Mouse (Mus musculus) B cell, adult 2 months (primary cell): ENCODE results near the gene Paxbp1.
"Not testable (repeated sequence)": the region's sequence is repeated elsewhere in the genome, so short reads cannot be mapped to it uniquely, and the experiment has no call there.

ENCODE experiments used
- DNase-seq, 2 experiments: peaks; one replicate each; pipeline ENCODE4 v3.0.0; 2022

The Paxbp1 gene

GRCm38 (mm10) chr16:91044270-91045182, at the start of gene Paxbp1:
Gene Paxbp1, minus strand, starts transcription at chr16:91044543.
- DNase-seq = peak; percentile 98 to 99

DNA sequence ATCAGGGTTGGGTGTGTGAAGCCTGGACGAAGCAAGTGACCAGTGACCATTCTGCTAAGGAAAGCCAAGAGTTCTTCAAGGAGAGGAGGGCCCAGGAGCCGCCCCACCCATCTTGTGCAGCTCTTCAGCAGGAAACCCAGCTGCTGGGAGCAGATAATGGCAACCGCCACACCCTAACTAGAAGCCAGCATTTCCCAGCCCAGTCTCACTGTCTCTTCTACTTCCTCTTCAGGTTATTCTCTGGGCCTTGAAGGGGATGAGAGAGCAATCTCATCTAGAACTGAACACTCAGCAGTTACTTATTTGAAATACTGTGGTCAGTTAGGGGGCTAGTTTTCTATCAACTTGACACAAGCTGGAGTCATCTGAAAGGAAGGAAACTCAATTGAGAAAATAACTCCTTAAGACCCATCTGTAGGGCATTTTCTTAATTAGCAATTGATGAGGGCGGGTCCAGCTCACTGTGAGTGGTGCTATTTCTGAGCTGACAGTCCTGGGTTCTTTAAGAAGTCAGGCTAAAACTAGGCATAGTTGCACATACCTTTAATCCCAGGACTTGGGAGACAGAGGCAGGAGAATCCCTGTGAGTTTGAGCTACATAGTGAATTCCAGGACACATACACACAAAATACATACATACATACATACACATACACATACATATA, 42.4 kb upstream of the Paxbp1 start:
- no peak for DNase-seq

DNA sequence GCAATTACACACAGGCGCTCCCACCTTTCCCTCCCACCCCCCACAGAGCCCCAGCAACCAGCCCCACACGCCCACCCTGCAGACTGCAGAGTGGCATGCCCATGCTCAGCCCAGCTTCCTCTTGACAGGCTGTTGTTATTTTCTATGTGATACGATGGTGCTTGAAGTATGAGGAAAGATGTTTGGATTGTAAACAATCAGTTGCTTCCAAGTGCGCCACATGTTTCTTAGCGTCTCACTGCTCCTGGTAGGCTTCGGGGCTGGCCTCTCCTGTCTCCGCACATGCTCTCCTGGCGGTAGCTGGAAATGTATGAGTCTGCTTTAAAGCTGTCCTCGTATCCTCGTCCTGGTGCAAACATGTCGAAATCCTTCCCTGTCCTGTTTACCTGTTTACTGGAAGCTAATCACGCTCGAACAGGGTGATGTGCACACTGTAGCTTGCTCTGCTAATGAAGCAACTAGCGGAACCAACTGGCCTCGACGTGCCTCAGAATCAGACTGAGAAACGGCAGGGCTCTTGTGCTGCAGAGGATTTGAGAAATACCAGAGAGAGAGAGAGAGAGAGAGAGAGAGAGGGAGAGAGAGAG, 41.0 kb upstream of the Paxbp1 start:
- DNase-seq = no peak

DNA sequence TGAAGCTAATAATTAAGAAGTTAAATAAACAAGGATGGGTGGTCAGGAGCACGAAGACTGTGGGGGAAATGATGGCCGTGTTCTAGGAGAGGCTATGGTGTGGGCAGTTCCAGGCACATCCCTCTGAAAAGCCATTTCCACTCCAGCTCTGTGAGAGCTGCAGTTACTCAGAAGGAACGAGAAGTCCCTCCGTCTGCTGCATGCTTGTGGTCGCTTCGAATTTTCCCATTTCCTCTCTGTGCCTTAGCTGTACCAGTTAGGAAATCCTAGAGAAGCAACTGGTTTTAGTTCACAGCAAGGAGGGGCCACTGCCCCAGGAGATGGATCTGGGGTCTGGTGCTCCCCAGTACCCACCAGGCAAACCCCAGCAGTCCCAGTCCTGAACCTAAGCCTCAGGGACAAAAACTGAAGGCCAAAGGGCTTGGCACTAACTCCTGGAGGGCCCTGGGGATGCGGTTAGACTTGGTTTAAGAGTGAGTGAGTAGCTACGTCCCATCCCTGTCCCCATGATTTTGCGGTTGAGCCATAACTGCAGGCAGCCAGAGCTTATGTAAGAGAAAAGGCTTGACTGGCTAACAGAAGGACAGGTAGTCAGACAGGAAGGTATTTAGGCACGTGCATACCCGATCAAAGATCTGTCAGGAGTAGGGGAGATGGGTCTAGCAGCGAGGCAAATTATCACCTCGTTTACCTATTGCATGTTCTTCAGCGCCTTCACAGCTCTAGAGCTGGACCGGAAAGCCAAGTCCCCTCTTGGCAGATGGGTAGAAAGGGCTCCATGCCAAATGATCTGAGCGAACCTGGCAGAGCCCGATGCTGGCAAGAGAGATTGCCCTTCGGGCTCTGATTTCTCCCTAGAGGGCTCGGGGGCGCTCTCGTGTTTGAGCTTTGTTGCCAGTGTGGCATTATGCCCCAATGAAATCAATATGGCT, 40.2 kb upstream of the Paxbp1 start:
- no peak for DNase-seq

DNA sequence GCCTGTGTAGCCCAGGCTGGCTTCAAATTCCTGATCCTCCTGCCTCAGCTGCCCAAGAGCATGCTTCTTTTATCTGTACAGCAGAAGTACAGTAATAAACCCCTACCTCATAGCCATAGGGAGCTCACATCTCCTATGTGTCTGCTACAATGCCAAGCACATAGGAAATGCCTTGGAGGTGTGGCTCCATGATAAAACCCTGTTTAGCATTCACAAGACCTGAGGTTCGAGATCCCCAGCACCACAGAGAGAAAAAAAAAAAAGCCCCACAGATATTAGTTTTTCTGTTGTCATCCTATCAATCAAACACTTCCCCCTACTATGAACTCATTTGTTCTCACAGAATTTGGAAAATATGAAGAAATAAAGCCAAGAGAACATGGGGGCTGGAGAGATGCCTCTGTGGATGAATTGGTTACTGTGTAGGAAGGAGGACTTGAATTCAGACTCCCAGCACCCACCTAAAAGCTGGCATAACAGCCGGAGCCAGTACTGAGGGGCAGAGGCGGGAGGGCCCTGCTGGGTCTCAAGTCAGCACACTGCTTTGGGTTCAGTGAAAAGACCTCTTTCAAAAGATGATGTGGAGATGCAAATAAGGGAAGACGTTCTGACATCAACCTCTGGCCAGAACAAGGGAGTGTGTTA, 38.8 kb upstream of the Paxbp1 start:
- no peak for DNase-seq

DNA sequence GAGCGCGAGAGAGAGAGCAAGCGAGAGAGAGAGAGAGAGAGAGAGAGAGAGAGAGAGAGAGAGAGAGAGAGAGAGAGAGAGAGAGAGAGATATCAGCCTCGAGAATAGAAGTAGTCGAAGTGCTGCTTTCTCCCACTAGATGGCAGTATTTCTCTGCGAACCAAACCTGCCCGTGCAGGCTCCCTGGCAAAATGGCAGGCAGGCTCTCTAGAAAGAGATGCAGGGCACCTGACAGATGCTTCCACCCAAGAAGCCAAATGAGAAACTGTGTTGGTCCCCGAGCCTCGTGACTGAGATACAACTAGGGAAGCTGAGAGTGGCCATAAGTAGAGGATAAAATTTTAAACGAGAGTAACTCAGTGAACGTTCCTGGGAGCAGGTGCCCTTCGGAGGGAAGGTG, 37.2 kb upstream of the Paxbp1 start:
- DNase-seq = peak; percentile 83 to 84

- peak; percentile 63 to 65 for DNase-seq
Measured at GRCm38 (mm10) chr16:91076180-91076579, 31.8 kb upstream of the Paxbp1 start.

DNA sequence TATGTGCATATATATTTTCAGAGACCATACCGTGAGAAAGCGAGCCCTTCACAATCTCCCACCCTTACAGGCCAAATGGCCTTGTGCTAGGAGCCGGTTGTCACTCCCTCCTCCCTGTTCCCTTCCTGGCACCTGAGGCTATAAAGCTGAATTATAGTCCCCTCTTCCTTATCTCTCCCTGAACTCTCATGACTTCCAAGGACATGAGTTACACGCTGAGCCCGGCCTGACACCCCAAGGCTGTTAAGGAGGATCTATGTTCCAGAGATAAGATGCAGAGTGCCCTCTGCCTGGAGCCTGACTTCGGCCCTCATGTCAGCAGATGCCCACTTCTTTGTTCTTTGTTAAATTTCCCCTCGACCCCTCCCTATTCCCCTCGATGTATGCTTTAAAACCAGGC, 31.1 kb upstream of the Paxbp1 start:
- DNase-seq = not testable (repeated sequence)

GRCm38 (mm10) chr16:91073163-91073892, 29.0 kb upstream of the Paxbp1 start:
- DNase-seq = peak; percentile 83 to 85

- DNase-seq = no peak
Measured at GRCm38 (mm10) chr16:91072256-91072655, 27.9 kb upstream of the Paxbp1 start.

DNA sequence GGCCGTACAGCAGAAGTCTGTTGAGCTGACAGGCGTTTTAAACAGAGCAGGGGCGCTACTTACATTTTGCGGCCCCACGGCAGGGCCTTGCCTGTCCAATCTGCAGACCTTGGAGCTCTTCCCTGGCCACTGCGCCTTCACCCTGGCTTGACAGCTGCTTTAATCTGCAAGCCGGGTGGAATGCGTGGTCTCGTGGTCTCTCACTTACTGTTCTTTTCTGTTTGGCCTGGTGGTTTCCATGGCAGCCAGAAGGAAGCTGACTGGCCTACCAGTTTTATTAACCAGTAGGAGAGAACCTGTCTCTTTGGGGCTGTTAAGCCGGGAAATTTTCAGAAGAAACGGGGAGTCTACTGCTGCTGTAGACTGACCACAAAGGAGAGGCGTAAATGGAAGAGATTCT, 24.6 kb upstream of the Paxbp1 start:
- no peak for DNase-seq

DNA sequence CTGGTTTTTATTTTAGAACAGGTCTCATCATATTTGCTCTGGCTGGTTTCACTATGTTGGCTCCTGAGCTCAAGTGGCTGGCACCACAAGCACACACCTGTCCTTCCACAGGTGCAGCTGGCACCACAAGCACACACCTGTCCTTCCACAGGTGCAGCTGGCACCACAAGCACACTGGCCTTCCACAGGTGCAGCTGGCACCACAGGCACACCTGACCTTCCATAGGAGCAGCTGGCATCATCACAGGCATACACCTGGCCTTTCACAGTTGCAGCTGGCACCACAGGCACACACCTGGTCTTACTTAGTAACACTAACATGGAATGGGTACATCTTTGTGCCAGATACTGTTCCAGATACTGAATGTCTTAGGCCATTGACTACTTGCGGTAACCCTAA, 22.8 kb upstream of the Paxbp1 start:
- DNase-seq = no peak

- DNase-seq = no peak
Measured at GRCm38 (mm10) chr16:91064583-91065365, 20.4 kb upstream of the Paxbp1 start.

DNA sequence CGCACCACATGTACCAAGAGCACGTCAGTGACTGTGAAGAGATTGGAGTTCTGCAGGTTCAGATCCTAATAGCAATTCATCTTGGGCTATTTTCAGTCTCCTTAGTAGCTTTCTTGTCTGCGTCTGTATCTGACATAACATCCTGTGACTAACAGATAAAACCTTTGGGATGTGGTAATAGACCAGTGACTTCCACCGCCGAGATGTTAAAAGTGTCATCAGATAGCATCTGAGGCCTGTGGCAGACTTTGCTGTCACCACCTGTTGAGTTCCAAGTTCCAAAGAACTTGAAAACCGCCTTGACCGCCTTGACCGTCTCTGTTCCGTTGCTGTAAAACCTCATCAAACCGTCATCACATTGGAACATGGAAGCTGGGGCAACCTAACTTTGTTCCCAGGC, 19.4 kb upstream of the Paxbp1 start:
- DNase-seq = no peak

- peak; percentile 25 to 34 for DNase-seq
Measured at GRCm38 (mm10) chr16:91061531-91062318, 17.4 kb upstream of the Paxbp1 start.

GRCm38 (mm10) chr16:91057741-91058140, 13.4 kb upstream of the Paxbp1 start:
- DNase-seq = no peak

DNA sequence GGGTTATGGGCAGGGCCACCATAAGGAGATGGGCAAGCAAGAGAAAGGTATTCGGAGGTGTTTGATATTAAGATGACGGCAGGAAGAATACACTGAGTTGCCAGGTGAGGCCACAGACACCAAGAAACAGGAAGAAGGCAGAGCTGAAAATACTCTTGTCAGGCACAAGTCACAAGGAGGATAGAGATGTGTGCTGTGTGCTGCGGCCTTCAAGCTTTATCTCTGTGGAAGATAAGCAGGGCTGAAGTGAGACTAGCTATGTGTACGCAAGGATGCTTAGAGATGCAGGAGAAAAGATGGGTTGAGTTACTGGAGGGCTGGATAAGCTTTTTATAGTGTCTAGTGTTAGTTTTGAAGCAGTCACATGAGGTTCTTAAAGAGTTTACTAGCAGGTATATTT, 12.9 kb upstream of the Paxbp1 start:
- DNase-seq = no peak

DNA sequence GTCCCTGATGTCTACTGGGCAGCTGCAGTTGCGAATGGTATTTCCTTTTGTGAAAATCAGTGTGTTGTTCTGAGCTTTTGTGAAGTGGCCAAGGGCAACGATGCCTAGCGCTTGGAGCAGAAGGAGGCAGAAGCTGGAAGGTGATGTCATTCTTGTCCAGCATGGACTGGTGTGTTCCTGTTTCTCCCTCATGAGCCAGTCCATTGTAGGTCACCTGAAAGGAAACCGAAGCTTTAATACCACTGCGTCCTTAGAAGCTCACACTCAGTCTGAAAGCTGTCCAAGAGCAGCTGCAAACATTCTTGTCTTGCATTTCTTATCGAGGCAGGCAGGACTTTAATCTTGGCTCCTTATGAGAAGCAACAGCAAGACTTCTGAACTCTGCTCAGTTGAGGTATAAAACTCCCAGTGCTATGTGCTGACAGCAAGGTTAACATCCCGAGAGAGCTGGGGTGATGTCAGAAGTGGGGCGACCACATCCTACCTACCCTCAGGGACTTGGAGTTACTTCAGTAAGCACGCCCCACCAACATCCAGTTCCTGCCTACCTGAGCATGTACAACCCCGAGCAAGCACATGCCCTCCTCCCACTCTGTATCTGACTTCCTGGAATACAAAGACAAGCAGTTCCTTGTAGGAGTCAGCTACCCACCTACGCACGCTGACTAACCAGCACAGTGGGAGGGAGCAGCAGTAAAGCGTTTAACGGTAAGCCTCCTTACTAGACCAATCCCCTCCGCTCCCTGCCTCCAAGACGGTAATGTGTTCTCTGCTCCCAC, 11.9 kb upstream of the Paxbp1 start:
- DNase-seq = peak; percentile 48 to 62

DNA sequence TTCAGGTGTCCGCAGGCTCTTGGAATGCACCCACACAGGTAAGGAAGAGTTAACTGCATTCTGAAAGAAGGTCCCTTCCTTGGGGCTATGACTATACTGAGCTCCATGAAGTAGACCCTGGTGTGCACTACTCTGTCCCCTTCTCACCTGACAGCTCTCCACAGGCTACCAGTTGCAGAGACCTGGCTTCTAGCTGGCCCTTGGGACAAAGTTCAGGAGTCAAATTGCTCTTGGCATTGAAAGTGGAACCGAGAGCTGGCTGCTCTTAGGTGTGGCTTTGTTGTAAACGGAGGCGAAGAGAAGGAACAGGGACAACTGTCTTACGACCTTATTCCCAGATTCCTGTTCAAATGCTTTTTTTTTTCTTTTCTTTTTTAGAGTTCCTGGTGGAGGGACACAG, 10.8 kb upstream of the Paxbp1 start:
- DNase-seq = no peak
